Mouse (Mus musculus) yolk sac, embryonic 10.5 days (tissue): Measurements from ENCODE around the gene Heatr5a.

Experiments
- DNase-seq: peaks from one replicate; pipeline ENCODE4 v3.0.0-alpha.2; 2017; ENCODE audit warnings: low spot score

Gene Heatr5a

DNA sequence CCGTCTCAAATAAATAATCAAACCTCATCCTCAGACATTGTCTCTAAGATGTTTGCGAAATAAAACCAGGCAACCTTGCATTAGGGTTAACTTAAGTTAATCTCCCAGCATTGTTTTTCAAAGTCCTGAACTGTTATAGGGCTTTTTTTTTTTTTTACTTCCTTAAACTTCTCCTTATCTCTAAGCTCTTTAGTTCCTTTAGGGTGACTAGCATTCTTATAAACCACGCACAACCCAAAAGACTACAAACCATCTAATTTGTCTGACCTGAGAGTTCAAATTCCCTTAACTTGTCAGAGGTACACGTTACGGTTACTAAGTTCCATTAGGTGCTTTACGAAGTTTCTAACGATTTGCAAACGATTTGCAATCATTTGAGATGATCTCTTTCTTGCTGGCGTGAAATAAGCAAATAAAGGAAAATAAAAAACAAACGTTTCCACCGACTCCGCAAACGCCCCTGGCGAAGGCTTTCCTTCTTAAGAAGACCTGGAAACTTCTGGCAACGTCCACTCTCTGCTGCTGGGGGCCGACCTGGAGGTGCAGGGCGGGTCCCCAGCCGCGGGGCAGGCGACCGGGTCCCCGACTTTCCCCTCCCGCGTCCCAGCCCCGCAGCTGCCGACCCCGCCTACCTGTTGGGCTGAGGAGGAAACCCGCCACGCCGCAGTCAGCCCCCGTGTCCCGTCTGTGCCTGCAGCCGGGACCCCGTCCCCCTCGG is 610 bp downstream of the Heatr5a start:
- no peak for DNase-seq

DNA sequence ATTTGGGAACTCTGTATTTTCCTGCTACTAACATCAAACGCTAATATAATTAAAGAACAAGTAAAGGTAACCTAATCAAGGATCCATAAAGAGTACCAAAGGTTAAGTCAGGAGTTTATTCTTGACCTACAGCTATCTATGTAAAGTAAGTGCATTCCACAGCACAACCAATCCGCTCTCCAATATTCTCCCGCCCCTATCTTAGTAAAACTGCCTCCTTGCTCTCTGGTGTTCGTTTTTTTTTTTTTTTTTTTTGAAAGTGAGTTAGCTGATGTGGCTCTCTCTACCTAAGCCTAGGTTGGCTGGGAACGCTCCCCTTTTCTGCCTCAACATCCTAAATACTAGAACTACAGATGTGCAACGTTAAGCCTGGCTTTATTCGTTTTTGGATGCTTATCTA is 1.2 kb downstream of the Heatr5a start:
- DNase-seq, result no peak

- no peak for DNase-seq
Observed at GRCm38 (mm10) chr12:51969092-51969491, 2.0 kb downstream of the Heatr5a start.

- no peak for DNase-seq
Observed at GRCm38 (mm10) chr12:51967915-51968595, 3.1 kb downstream of the Heatr5a start.

DNA sequence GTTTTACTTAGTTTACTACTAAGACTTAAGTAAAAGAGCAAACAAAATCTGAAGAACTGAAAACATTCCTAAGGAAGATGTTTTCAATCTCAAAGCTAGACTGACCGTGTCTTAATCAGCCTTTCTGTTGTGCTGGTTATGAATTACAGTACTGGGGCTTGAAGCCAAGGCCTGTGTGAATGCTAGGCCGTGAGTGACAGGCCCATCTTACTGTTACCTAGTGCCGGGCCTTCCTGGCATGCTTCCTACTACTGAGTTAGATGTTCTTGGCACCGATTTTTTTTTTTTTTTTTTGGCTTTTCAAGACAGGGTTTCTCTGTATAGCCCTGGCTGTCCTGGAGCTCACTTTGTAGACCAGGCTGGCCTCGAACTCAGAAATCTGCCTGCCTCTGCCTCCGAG is 13.5 kb downstream of the Heatr5a start:
- DNase-seq, result no peak

DNA sequence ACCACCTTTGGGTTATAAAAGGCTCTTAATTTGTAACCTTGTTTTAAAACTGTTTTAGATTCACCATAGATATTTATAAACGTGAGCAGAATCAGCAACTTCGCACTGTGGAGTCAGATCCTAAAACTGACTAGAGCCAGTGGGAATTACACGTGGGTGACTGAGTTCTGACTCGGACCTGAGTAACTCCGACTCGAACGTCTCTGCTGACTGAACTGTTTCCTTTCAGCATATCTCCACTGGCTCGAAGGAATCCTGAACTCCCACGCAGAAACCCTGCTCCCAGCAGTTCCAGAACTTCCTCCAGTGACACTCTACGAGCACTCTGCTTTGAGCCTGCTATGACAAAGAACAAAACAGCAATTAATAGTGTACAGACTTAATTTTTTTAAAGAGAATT is 18.8 kb downstream of the Heatr5a start:
- DNase-seq, result no peak

- no peak for DNase-seq
Observed at GRCm38 (mm10) chr12:51947498-51947945, 23.6 kb downstream of the Heatr5a start.

DNA sequence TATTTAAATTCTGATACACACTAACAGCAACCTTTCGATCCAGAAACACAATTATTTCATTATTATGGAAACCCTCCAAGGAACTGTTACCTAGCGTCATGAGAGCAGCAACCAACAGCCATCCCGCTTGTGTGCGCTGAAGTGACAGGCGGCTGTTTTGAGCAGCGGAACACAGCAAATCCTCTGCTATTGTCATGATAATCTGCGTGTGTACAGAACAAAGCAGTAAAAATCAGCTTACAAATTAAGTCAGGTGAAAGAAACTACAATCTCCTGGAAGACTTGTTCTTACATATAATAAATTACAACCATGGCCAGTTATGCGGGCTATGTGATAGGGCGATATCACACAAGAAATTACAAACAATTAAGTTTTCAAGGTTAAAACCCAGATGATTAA is 25.8 kb downstream of the Heatr5a start:
- DNase-seq, result no peak

DNA sequence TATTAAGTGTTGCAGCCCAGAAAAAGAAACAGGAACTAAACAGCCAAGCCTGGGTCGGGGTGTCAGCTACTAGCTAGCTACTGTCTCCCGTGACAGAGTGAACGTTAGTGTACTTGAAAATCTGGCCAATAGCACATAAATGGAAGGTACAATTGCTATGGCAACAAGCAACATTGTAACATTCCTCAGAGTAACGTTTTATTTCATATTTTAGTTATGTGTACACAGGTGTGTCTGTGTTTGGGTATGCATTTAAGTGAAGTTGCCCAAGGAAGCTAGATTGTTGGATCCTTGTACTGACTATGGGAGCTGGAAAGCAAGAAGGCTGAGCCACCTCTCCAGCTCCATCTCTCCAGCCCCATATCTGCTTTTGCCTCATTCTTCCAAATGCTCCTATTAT is 31.3 kb downstream of the Heatr5a start:
- no peak for DNase-seq

DNA sequence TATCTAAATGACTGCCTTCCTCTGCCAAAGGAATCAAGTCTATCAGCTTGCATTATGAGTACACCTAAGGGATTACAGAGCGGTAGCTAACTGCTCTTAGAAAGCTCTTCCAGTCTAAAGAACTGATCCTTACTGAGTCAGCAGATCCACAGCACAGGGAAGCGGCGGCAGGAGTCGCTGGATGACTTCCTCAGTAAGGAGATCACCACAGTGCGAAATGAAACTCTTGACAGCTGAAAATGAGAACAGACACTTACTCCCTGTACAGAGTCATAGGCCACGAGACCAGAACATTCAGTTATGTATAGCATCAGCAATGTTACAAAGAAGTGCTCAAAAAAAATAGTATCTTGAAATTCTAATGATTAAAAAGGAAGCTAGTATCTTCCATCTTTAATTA is 33.2 kb downstream of the Heatr5a start:
- DNase-seq, result no peak

DNA sequence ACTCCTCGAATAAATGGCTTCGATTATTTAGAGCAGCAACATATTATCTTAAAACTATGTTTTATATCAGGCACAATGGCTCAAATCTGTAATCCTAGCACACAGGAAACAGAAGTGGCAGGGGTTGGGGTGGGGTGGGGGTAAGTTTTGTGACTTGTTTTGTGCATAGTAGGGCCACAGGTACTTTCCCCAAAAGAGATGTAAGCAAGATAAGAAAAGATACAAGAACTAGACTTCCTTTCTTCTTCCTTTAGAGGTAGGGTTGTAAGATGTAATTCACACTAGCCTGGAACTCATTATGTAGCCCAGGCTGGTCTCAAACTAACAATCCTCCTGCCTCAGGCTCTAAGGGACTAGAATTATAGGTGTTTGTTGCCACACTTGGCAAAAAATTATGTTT is 41.5 kb downstream of the Heatr5a start:
- no peak for DNase-seq

DNA sequence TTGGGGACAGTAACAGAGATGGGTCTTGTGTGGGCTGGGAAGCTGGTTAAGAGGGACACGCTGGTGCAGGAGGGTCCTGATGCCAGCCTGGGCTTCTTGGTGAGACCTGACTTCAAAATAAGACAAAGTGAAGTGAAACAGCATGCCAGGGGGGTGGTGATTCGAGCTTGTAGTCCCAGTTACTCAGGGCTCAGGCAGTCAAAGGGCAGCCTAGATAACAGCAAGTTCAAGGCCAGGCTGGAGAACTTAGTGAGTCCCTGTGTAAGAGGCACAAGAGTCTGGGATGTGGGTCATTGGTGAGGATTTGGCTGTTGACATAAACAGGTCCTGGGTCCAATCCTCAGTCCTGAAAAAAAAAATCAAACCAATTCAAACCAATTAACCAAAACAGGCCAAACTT is 53.9 kb downstream of the Heatr5a start:
- no peak for DNase-seq

DNA sequence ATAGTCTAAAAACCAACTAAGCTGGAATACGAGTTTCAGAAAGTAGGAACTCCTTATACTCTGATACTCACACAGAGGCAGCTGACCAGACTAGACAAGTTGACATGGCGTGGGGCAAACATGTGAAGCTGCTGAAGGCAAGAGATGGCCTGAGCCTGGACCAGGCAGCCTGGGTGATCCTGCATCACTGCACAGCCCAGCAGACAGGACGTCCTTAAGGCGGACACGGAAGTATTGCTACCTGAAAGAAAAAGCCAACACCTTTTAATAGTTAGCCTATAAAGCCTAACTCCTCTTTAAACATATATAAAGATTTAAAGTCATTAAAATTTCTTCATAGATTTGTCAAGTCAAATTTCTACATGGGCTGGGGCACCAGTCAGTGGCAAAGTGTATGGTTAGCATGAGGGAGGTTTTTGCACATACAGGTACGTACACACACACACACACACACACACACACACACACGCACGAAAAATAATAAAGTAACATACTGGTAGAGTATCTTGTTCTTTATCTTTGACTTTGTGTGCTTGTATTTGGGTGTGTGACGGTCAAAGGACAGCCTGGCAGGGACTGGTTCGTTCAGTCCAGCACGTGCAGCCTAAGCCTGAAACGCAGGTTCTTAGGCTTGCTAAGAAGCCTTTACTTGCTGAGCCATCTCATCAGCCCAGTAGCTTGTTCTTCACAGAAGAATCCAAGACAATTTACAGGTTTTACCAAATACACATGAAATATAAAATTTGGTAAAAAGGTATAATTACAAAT is 56.0 kb downstream of the Heatr5a start:
- DNase-seq, result no peak

DNA sequence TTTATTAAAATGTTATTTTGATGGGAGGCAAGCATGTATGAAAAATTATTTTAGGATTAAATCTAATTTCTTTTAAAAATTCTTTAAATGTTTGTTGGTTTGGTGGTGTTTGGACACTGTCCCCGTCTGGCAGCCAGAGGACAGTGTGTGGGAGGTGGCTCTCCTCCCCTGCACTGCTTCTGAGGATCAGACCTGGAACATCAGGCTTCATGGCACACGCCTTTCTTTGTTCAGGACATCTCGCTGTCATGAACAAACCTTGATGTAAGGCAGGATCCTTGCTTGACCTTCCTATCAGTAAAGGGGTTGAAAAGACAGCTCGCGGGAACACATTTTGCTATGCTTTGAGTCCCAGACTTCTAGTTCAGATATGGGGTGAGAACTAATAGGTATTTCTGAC is 61.9 kb downstream of the Heatr5a start:
- no peak for DNase-seq

GRCm38 (mm10) chr12:51907543-51907942 is 63.6 kb downstream of the Heatr5a start:
- no peak for DNase-seq

- no peak for DNase-seq
Observed at GRCm38 (mm10) chr12:51900551-51900950, 70.6 kb downstream of the Heatr5a start.

- DNase-seq, result no peak
Observed at GRCm38 (mm10) chr12:51896901-51897300, 74.2 kb downstream of the Heatr5a start.

DNA sequence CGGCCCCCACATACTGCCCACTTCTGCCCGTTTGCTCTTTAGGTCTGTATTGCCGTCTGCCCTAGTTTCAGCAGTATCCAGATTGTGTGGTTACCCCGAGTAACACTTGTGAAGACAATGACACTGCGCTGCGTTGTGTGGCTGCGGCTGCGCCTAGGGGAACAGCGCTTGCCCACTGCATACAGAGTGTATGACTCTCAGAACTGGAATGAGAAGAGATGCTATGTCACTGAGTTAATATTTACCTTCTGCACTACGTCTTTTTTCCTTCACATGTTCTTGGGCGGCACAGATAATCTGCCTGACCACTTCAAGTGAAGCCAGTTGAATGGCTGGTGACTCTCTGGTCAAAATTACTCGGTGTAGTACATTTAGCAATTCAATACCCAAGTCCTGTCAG is 82.5 kb downstream of the Heatr5a start:
- DNase-seq, result no peak

GRCm38 (mm10) chr12:51887301-51888290 is 83.5 kb downstream of the Heatr5a start:
- DNase-seq, result no peak

GRCm38 (mm10) chr12:51886369-51886768 is 84.8 kb downstream of the Heatr5a start:
- DNase-seq, result no peak

DNA sequence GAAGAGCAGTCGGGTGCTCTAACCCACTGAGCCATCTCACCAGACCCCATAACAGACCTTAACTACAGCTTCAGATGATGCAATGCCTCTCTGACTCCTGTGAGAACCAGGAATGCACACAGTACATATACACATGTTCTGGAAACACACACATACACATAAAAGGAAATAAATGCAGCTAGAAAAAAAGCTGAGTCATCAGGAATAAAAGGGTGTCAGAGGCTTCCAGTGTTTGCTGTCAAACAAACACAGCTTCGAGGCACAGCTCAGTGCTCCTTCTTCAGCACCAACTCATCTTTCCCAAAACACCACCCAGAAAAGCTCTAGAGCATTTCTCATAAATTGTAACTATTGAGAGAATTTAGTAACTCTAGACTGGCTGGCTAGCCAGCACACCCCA is 86.3 kb downstream of the Heatr5a start:
- DNase-seq, result no peak

GRCm38 (mm10) chr12:51883297-51883805 is 87.8 kb downstream of the Heatr5a start:
- no peak for DNase-seq
